Mouse (Mus musculus) left cerebral cortex, postnatal 14 days (tissue): ENCODE measurements at regions not wholly inside any gene's neighbourhood (a gene's known extent, or its start where the extent isn't known, plus 50 kb on each side); places are given as distances from the start of the nearest gene placed in this dataset.
"Not testable (repeated sequence)": the region's sequence is repeated elsewhere in the genome, so short reads cannot be mapped to it uniquely, and the experiment has no call there.

Source experiments
- DNase-seq, 2 experiments: peaks; one replicate each; pipeline ENCODE4 v3.0.0; 2021 to 2022; ENCODE audit warnings: low spot score in 2 of 2, mixed read lengths in 1 of 2
- intact Hi-C: fragments of 180-260 bp; cut with DNase I; formaldehyde crosslinking; loops from one replicate; pipeline ENCODE4 v1.15.1; 2025

GRCm38 (mm10) chr14:53324367-53324766 is 828.8 kb upstream of the Olfr1507 start:
- DNase-seq, intact Hi-C loops: not testable (repeated sequence)

DNA sequence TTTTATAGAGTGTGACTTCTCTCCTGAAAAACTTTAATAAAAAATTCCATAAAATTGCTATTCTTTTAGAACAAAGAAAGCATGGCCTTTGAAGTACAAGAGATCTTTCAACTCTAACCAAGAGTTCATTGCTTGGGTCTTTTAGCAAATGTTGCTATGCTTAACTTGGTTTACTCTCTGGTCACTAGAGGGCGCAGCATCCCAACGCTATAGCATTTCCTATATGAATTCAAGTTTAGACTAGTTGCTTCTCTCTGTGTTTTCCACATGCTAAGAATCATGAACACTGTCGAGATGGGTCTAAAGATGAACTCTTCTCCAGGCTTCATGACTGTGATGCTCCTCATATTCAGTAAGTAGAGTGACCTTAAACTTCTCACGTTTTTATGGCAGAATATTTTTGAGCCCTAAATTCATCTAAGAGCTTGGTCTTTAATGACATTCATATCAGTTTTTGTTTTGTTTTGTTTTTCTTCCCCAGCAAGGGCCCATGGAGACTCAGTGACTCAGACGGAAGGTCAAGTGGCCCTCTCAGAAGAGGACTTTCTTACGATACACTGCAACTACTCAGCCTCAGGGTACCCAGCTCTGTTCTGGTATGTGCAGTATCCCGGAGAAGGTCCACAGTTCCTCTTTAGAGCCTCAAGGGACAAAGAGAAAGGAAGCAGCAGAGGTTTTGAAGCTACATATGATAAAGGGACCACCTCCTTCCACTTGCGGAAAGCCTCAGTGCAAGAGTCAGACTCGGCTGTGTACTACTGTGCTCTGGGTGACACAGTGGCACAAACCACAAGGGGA is 823.2 kb upstream of the Olfr1507 start:
- DNase-seq, intact Hi-C loops: not testable (repeated sequence)

DNA sequence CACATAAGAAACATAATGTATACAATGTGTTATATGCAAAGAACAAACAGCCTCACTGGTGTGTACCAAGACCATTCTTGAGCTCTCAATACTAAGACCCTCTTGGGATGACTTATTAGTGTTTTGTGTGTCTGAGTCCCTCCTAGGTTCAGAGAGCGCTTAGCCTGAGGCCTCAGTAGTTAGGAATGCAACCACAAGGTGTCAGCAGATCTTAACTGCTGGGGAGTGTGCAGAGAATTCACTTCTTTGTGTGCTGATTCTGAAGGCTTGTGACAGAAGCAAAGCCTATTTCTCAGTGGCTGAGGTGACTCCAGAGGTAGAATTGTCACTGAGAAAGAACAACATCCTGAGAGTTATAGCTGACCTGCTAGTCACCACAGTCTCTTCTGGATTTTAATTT is 816.9 kb upstream of the Olfr1507 start:
- peak in 1 of 2 experiments; percentile 1 for DNase-seq

GRCm38 (mm10) chr14:53303179-53303578 is 807.6 kb upstream of the Olfr1507 start:
- DNase-seq, intact Hi-C loops: not testable (repeated sequence)

More for the DNA sequence above, 816.9 kb upstream of the Olfr1507 start:
- intact Hi-C loops = not testable (repeated sequence)

- intact Hi-C loops, DNase-seq: not testable (repeated sequence)
These were observed 806.9 kb upstream of the Olfr1507 start for GRCm38 (mm10) chr14:53302491-53302829.

GRCm38 (mm10) chr14:53301722-53302490 is 806.4 kb upstream of the Olfr1507 start:
- intact Hi-C loops = not testable (repeated sequence)

DNA sequence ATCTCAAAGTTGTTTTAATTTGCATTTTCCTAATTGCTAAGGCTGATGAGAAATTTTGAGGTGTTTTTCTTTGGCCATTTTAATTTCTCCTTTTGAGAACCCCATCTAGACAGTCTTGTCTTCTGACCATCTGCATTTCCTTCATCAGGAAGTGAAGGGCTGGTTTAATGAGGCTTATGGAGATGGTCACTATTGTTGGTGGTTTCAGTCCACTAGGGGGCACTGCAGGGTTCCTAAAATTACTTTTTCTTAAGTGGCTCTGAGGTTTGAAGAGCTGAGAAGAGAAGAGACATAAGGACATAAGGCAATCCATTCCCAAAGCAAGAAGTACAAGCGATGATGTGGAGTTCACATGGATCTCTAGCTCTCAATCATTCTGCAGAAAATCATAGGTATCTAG is 805.6 kb upstream of the Olfr1507 start:
- intact Hi-C loops, DNase-seq: not testable (repeated sequence)

More at GRCm38 (mm10) chr14:53301722-53302490, 806.4 kb upstream of the Olfr1507 start:
- not testable (repeated sequence) for DNase-seq

GRCm38 (mm10) chr14:53299735-53300134 is 804.2 kb upstream of the Olfr1507 start:
- intact Hi-C loops, DNase-seq: not testable (repeated sequence)

DNA sequence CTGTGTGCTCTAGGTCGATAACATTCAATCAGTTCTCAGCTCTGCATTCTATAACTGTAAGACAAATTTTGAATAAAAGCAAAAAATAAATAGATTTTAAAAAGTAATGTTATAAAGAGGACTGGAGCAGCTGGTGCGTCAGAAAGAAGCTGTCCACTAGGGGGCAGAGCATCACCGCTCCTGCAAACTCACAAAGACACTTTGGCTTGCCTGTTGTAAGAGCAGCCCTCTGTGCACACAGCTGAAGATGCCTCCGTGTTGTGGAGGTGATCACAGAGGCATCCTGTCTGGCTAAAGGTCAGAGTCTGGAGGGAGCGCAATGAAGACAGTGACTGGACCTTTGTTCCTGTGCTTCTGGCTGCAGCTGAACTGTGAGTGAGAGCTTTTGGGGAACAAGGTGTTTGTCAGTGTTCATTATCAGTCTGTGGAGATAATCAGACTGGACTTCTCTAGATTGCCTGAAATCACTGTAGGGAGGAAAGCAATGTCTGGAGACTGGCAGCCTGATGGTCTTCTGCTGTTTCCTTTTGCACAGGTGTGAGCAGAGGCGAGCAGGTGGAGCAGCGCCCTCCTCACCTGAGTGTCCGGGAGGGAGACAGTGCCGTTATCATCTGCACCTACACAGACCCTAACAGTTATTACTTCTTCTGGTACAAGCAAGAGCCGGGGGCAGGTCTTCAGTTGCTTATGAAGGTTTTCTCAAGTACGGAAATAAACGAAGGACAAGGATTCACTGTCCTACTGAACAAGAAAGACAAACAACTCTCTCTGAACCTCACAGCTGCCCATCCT is 788.0 kb upstream of the Olfr1507 start:
- DNase-seq, intact Hi-C loops: not testable (repeated sequence)

DNA sequence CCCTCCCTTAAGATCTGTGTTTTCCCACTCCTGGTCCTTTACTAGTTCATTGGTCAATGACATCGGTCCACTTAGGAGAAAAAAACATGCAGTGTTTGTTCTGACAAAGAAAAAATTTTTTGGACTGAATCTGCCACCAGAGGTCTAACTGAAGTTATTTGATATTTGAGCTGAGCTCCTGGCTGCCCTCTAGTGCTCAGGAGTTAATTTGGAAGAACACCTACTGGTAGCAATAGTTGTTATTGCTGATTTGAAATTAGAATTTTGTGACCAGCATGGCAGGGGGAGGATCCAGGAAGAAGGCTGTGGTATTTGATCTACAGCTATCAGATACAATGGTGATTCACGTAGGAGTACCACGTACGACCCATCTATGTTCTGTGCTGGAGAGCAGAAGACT is 777.7 kb upstream of the Olfr1507 start:
- DNase-seq, intact Hi-C loops: not testable (repeated sequence)

- DNase-seq, intact Hi-C loops: not testable (repeated sequence)
These were observed 772.1 kb upstream of the Olfr1507 start for GRCm38 (mm10) chr14:53267693-53268092.

DNA sequence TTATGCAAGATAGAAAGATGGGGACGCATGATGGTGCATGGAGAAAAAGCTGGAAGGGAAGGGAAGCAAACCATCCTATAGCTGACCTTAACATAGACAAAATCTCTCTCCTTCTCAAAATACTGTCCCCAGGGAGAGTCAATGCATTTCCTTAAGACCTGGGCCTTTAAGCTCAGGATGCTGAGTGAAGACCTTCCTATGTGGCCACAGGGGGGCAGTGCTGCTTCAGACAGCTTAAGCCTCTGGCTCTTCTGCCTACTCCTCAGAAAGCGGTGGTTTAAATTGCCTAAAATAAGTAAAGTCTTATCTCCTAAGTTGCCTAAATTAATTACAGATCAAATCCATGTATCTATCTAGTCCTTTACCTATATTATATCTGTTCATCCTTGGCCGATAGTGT is 760.4 kb upstream of the Olfr1507 start:
- intact Hi-C loops, DNase-seq: not testable (repeated sequence)

DNA sequence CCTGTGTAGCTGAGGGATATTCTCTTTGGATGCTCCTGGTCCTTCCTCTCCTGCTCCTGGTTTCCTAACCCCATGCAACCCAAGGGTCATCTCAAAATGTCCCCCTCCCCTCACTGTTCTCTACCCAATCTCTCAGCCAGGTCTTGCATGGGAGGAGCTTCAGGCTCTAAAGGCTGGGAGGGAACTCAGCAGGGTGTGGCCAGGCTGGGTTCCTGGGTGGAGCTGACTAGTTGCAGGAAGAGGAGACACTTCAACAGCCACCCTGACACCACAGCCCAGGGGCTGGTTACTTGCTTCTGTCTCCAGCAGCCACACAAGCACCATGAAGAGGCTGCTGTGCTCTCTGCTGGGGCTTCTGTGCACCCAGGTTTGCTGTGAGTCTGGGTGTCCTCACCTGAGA is 757.9 kb upstream of the Olfr1507 start:
- DNase-seq, intact Hi-C loops: not testable (repeated sequence)

- intact Hi-C loops, DNase-seq: not testable (repeated sequence)
These were observed 735.6 kb upstream of the Olfr1507 start for GRCm38 (mm10) chr14:53231142-53231541.

DNA sequence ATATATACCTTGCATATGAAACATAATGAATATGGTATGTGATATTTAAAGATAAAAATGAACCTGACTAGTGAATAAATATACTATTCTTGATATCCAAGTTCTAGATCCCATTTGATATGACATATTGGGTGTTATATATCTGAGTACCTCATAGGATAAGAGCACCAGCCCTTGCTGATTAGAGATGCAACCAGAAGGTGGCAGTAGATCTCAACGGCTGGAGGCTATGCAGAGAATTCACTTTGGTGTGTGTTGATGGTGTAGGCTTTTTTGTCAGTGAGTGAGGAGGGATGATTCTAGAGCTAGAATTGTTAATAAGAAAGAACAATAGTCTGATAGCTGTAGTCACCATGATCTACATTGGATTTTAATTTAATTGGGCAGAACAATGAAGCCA is 729.2 kb upstream of the Olfr1507 start:
- DNase-seq, intact Hi-C loops: not testable (repeated sequence)

DNA sequence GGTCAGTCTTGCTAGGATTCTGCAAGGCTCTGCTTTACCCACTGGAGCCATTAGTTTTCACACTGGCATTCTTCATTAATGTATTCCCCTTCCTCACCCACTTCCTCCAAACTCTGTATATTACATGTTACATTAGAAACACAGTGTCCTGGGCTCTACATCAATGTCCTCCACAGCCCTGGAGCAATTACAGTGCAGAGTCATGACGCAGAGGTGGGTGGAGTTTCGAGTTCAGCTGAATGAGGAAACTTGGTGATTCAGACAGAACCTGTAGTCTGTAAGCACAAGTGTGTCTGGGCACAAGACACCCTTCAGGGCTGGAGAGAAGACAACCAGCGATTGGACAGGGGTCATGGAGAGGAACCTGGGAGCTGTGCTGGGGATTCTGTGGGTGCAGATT is 715.0 kb upstream of the Olfr1507 start:
- DNase-seq, intact Hi-C loops: not testable (repeated sequence)

- intact Hi-C loops, DNase-seq: not testable (repeated sequence)
These were observed 713.7 kb upstream of the Olfr1507 start for GRCm38 (mm10) chr14:53209258-53209657.

GRCm38 (mm10) chr14:53190931-53191330 is 695.4 kb upstream of the Olfr1507 start:
- intact Hi-C loops, DNase-seq: not testable (repeated sequence)

DNA sequence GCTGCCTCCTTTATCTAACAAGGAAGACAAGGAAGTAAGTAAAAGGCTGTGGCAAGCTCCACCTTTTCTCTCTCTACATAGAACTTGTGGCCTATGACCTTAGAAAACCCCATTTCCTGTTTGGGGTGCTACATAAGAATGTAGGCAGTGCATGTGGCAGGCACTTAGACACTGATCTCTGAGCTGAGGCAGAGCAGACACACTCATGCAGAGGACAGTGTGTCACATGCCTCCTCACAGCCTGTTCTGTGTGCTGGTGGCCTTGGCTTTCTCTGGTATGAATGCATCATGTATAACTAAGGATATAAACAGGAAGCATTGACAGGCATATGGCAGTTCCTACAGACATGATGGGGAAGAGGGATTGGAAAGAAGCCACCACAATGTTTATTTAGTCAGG is 678.5 kb upstream of the Olfr1507 start:
- intact Hi-C loops, DNase-seq: not testable (repeated sequence)

DNA sequence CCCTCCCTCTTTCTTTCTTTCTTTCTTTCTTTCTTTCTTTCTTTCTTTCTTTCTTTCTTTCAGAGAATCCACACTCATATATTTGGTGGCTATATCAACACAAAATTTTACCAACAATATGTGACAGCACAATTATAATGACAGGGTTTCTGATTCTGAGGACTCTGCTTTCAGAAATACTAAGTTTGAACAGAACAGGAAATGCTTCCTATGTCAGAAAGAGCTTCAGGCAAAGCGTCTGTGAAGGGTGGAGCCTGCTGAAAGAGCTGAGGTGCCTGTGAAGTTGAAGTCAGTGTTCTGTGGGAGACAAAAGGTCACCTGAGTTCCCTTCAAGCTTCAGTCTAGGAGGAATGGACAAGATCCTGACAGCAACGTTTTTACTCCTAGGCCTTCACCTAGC is 670.8 kb upstream of the Olfr1507 start:
- DNase-seq, intact Hi-C loops: not testable (repeated sequence)
